Mouse (Mus musculus) liver, postnatal 0 days (tissue): Measurements from ENCODE around the gene Sem1.

Experiments
- CTCF ChIP-seq: sonication (generic); IDR thresholded peaks from 2 replicates; pipeline ENCODE4 v1.5.1; 2016; ENCODE audit warnings: antibody characterized with exemption, low read depth
- EP300 ChIP-seq: IDR thresholded peaks from 2 replicates; pipeline ENCODE4 v1.6.1; 2016; ENCODE audit warnings: antibody characterized with exemption, low read depth, mild to moderate bottlenecking

DNA sequence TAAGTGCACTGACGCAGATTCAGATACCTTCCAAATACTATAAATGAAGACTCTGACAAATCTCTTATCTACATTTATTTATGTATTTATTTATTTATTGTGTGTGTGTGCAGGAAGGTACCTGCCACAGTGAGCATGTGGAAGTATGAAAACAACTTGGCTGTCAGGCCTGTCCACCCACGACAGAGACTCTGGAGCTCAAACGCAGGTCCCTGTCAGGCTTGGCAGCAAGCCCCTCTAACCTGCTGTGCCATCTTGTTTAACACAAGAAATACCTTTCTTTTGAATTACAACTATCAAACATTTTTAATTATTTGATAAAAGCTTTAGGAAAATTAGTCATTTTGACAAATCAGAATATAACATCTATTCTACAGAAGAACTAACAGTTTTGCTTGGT is 10.0 kb downstream of the Sem1 start:
- TF ChIP-seq CTCF (no peak), EP300 (no peak)
